Mouse (Mus musculus) bone marrow macrophage, adult 2 months (primary cell): ENCODE measurements at regions not wholly inside any gene's neighbourhood (a gene's known extent, or its start where the extent isn't known, plus 50 kb on each side); places are given as distances from the start of the nearest gene placed in this dataset.

Experiments used
- H3K27ac ChIP-seq: 2 replicates; pipeline ENCODE4 v1.5.1; 2012; ENCODE audit warnings: low read depth, low read length; ENCODE audit not compliant: insufficient read depth
- H3K4me1 ChIP-seq: 2 replicates; pipeline ENCODE4 v1.6.1; 2012; ENCODE audit warnings: low read length; ENCODE audit not compliant: control insufficient read depth, insufficient read depth
- H3K4me3 ChIP-seq: 2 replicates; pipeline ENCODE4 v1.5.1; 2012; ENCODE audit warnings: mild to moderate bottlenecking, low read length, moderate library complexity; ENCODE audit not compliant: insufficient read depth
- CTCF ChIP-seq: IDR thresholded peaks from 2 replicates; pipeline ENCODE4 v1.5.1; 2012; ENCODE audit warnings: low read depth, mild to moderate bottlenecking, low read length, moderate library complexity
- POLR2A ChIP-seq: IDR thresholded peaks from 2 replicates; pipeline ENCODE4 v1.6.1; 2012; ENCODE audit warnings: mild to moderate bottlenecking, low read depth, low read length, borderline replicate concordance

DNA sequence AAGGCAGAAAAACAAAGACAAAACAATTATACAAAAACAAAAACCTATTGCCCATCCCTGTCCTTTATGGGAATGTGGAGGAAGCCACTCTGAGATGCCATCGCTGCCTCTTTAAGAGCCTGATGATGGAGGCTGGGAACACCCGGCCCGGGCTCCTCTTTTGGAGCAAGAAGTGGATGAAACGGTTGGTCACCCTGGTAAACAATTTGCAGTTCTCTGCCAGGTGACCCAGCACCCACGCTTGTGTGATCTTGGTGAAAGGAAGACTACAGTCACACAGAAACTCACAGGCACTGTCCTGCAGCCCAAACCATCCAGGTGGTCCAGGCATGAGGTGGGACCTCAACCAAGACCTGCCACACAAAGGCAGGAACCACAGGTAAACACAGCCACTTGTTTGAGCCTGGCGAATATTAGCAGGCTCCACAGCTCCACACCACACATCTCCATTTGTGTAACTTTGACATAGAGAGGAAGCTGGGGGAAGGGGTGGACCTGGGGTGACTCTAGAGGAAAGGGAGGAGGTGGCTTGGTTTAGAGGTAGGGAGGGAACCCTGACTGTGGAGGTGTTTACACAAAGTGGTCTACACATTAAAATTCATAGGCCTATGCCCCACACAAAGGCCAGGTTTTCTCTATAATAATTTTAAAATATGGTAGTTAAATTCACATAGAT, 166.7 kb upstream of the Sulf2 start:
- H3K4me1 ChIP-seq: peaks cover 5% of the 10 kb centered on the region
- TF ChIP-seq POLR2A (no peak), CTCF (no peak)
- H3K4me3 ChIP-seq: no peak overlapping the region
- no peak overlapping the region for H3K27ac ChIP-seq

DNA sequence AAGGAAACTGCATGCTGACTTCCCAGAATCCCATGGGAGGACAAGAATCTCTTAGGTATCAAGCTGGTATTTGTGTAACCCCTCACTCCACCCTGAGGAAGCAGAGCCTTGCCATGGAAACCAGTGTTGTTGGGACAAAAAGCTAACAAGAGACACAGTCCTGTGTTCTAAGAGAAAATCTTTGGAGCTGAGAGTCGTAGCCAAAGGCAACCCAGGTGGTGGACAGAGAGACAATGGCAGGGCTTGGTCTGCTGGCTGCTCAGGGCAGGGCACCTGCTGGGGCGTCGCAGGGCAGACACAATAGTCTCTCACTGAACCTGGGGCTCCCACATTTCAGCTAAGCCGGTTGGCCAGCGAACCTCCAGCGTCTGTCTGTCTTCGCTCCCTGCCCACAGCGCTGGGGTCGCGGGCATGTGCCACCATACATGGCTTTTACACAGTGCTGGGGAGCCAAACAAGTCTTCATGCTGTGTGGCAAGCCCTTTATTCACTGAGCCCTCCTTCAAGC, 161.0 kb upstream of the Sulf2 start:
- Histone ChIP-seq H3K27ac (no peak overlapping the region), H3K4me1 (no peaks in the 10 kb centered on the region), H3K4me3 (no peak overlapping the region)
- TF ChIP-seq POLR2A: no peak
- no peak for TF ChIP-seq CTCF

DNA sequence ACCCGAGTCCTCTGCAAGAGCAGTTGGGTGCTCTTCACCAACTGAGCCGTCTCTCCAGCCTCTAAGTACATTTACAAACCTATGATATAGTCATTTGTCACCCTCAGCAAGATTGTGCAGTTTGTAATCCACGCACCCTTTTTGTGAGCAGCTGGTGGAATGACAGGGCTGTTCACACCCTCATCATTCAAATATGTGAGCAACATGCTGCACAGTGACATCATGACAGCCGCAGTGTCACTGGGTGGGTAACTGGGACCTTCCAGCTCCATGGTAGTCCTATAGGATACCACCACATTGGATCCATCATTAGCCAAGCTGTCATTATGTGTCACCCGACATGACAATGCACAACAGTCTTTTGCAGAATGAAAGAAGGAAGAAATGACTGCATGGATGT, 155.0 kb upstream of the Sulf2 start:
- Histone ChIP-seq H3K27ac (no peak overlapping the region), H3K4me1 (peaks cover 5% of the 10 kb centered on the region), H3K4me3 (no peak overlapping the region)
- TF ChIP-seq CTCF (no peak), POLR2A (no peak)

DNA sequence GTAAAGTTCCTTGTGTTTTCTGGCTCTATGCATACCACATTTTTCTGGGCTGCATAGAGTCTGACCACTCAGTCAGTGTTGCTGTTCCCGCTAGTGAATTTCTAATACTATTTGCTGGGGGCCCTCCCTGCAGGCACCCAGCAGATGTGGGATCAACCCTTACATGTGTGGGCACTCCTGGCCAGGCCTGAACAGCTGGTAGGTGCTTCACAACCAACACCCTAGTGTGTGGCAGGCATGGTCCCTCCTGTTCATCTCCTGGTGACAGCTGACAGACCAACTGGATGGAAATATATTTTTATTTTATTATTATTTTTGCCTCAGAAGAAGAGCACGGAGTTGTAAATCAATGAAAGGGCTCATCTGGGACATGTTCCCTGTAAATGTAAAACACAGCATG, 154.4 kb upstream of the Sulf2 start:
- Histone ChIP-seq H3K4me1 (peaks cover 10% of the 10 kb centered on the region), H3K4me3 (no peak overlapping the region), H3K27ac (no peak overlapping the region)
- TF ChIP-seq POLR2A (no peak), CTCF (no peak)

DNA sequence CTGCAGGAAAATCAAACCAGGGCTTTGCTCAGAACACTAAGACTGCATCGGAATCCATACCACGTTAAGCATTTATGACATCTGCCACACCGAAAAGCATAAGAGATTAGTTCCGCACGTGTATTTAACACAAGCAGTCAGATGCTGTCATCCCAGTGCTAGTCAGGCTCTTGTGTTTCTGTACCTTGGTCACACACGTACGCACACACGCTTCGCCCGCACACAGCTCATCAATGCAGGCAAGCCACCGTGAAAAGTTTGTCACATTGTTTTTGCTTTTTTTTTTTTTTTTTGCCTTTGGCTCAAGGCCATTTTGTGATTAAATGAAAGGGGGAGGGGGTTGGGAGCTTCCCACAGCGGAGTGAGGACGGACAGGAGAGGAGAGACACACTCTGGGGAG, 152.1 kb upstream of the Sulf2 start:
- peaks cover 19% of the 10 kb centered on the region for H3K4me1 ChIP-seq
- H3K27ac ChIP-seq: no peak overlapping the region
- TF ChIP-seq POLR2A: no peak
- no peak for TF ChIP-seq CTCF
- no peak overlapping the region for H3K4me3 ChIP-seq

DNA sequence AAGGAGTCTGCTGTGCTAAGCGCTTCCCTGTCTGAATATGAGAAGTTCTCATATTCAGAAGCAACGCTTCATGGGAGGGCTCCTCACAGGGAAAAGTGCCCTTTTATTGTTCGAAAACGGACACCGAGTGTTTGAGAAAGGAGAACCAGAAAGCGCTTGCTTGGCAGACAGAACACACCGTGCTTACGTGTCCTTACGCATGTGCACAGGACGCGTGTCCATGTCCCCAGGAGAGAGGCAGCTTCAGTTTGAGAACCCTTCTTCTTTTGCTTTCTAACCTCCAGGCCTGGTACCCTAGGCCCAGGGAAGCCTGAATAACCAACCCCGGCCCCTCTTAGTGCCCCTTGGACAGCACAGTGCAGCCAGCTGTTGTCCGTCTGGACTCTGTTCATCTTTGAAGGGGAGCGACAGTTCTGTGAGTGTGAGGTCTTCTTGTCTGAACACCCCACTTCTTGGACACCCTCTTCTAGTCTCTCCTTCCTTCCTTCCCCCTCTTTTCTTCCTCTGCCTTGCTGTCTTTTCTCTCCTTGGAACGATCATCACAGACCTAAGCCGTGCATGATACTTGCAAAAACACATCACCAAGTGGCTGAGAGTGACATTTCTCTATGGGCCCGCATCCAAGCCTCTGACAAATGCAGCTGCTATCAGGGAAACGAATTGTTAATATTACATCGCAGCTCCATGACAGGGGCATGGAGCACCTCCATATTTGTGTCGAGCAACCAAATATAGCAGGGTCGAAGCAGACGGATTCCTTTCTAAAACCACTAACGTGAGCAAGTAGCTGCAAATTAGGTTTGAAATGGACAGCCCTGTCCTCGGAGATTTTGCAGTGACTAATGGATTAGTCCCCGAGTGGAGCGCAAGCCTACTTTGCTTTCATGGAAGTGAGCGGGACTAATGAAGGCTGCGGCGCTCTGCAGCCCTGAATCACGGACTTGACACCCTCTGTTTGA, 149.9 kb upstream of the Sulf2 start:
- TF ChIP-seq POLR2A (no peak), CTCF (no peak)
- Histone ChIP-seq H3K4me3 (no peak overlapping the region), H3K4me1 (peaks cover 28% of the 10 kb centered on the region), H3K27ac (peak overlapping the region; percentile 45)

DNA sequence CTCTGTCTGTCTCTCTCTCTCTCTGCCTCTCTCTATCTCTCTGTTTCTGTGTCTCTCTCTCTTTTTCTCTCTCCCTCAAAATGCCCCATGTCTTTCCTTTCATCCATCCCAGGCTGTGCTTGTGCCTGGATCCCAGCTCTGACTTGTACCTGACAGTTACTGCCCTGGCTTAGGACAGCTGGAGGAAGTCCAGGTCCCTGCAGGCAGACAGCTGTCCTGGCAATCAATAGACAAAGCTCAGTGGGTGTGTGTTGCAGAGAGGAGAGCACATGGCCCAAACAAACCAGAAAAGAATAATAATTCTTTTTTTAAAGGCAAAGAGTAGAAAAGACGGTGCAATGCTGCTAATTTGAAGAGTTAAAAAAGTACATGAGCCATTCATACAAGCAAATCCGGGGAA, 148.4 kb upstream of the Sulf2 start:
- no peak for TF ChIP-seq POLR2A
- TF ChIP-seq CTCF: no peak
- H3K4me3 ChIP-seq: no peak overlapping the region
- H3K4me1 ChIP-seq: peaks cover 27% of the 10 kb centered on the region
- no peak overlapping the region for H3K27ac ChIP-seq

DNA sequence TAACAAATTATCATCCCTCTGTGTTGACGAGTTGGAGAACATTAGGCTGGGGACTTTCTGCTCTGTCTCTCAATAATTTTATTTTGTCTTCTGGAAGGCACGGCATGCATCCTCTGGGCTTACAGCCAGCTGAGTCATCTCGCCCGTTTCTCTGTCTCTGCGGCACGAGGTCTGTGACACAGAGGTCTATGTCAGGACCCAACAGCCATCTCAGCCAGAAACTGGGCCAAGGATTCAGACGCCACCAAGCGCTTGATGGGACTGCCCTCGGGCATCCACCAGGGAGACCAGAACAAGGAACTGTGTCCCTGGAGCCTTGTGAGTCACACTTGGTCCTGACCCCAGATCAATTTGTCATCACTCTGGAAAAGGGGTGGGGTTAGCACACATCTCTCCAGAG, 145.7 kb upstream of the Sulf2 start:
- peaks cover 23% of the 10 kb centered on the region for H3K4me1 ChIP-seq
- TF ChIP-seq CTCF (no peak), POLR2A (no peak)

DNA sequence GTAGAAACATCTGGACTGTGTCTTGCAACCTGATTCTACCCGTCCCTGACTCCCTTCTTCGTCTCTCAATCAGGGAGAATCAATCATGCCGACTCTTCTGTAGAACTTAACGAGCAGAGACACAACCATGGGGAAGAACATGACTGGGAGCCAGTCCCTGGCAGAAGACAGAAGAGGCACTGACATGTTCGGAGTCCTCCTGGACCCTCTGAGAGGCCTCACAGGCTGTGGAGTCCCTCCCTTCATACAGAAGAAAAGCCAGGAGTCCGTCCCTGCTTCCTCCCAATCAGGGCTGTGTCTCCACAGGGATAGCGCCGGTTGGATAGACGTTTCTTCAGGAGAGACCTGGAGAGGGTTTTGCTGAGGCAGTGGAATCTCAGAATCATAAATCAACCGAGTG, 139.2 kb upstream of the Sulf2 start:
- H3K4me1 ChIP-seq: peaks cover 30% of the 10 kb centered on the region
- no peak for TF ChIP-seq CTCF
- TF ChIP-seq POLR2A: no peak
- no peak overlapping the region for H3K4me3 ChIP-seq
- no peak overlapping the region for H3K27ac ChIP-seq

More for the DNA sequence above, 145.7 kb upstream of the Sulf2 start:
- Histone ChIP-seq H3K4me3 (no peak overlapping the region), H3K27ac (peak overlapping the region; percentile 61)

DNA sequence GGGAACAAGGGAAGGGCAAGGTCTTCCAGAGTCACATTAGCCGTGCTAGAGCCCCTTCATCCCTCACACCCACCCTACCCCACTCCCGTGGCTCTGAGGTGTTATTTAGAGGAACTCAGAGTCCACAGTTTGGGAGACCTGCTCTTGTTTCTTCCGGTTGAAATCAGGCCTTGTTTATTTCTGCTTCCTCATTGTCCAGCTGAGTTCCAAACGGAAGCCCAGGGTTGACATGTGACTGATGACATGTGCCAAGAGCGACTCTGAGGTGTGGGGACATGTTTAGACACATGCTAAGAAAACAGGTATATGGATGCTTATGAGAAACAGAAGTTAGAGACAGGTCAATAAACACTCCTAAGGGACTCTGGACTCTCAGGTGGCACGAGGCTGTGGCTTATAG, 137.5 kb upstream of the Sulf2 start:
- Histone ChIP-seq H3K4me1 (peaks cover 44% of the 10 kb centered on the region), H3K27ac (peak overlapping the region; percentile 26), H3K4me3 (no peak overlapping the region)
- no peak for TF ChIP-seq CTCF
- no peak for TF ChIP-seq POLR2A
